Mouse (Mus musculus) midbrain, embryonic 11.5 days (tissue): ENCODE data around the gene Dusp15. TPM values are rescaled to one million over a fixed set of nuclear protein-coding genes. Genes with fewer than 3 reads are reported as not detected.
A peak's percentile ranks its signal among the peaks of the same experiment; 100 is the strongest.

Experiments
- ATAC-seq: fragments of 200-750 bp; cut with Nextera tagmentation; 2 replicates; pipeline ENCODE4 v1.8.0; 2017; ENCODE audit warnings: moderate TSS enrichment, moderate library complexity; ENCODE audit not compliant: low FRiP score
- DNase-seq: peaks from one replicate; pipeline ENCODE4 v3.0.0; 2015; ENCODE audit warnings: low spot score; ENCODE audit errors: missing footprints
- H3K27ac ChIP-seq: fragments of 300-500 bp; sonication (generic); 2 replicates; pipeline ENCODE4 v1.5.1; 2014; ENCODE audit warnings: low read depth, low read length
- H3K27me3 ChIP-seq: fragments of 300-500 bp; sonication (generic); 2 replicates; pipeline ENCODE4 v1.6.1; 2014; ENCODE audit warnings: mild to moderate bottlenecking, low read length, moderate library complexity, mixed read lengths; ENCODE audit not compliant: control insufficient read depth, insufficient read depth
- H3K36me3 ChIP-seq: fragments of 300-500 bp; sonication (generic); 2 replicates; pipeline ENCODE4 v1.6.1; 2014; ENCODE audit warnings: mild to moderate bottlenecking, low read length, moderate library complexity, mixed read lengths; ENCODE audit not compliant: control insufficient read depth, insufficient read depth
- H3K4me1 ChIP-seq: fragments of 300-500 bp; sonication (generic); 2 replicates; pipeline ENCODE4 v1.6.1; 2014; ENCODE audit warnings: low read length; ENCODE audit not compliant: control insufficient read depth, insufficient read depth
- H3K4me2 ChIP-seq: fragments of 300-500 bp; sonication (generic); 2 replicates; pipeline ENCODE4 v1.6.1; 2014; ENCODE audit warnings: mild to moderate bottlenecking, moderate library complexity
- H3K4me3 ChIP-seq: fragments of 300-500 bp; sonication (generic); 2 replicates; pipeline ENCODE4 v1.5.1; 2014; ENCODE audit warnings: low read depth, low read length
- H3K9ac ChIP-seq: fragments of 300-500 bp; sonication (generic); 2 replicates; pipeline ENCODE4 v1.6.1; 2014; ENCODE audit warnings: low read length
- H3K9me3 ChIP-seq: fragments of 300-500 bp; sonication (generic); 2 replicates; pipeline ENCODE4 v1.6.1; 2016; ENCODE audit warnings: low read length; ENCODE audit not compliant: control insufficient read depth
- WGBS: fragments of 180-500 bp; shearing (Covaris S2); extraction: QIAGEN DNeasy Blood & Tissue Kit; methylation state at CpG from one replicate; pipeline ENCODE4 v1.1.7; 2014; 5-methylcytosine and 5-hydroxymethylcytosine counted together
- polyA plus RNA-seq: library from polyadenylated mRNA; unstranded; fragments of >200 nt; fragmentation: Nextera tagmentation; extraction: Ambion mirVana; gene quantifications from 2 replicates; pipeline ENCODE4 v1.2.1, GENCODE M21; 2014

Dusp15 gene
- polyA plus RNA-seq, 1 experiment from 2014 or later: 0.89 TPM

GRCm38 (mm10) chr2:152904127-152904643 lies 47.3 kb downstream of the Dusp15 start:
- WGBS: 74% methylated on average over 5 of the region's 5 CpGs
- Histone ChIP-seq H3K4me2 (no peak overlapping the region), H3K4me3 (no peak overlapping the region), H3K4me1 (peaks cover 8% of the 10 kb centered on the region; the same call in 1 of the 2 replicates), H3K9me3 (no peaks in the 10 kb centered on the region), H3K36me3 (no peaks in the 10 kb centered on the region), H3K27me3 (no peaks in the 10 kb centered on the region), H3K27ac (no peak overlapping the region), H3K9ac (no peak overlapping the region)
- DNase-seq (no peak), ATAC-seq (no peak)

- H3K4me2 ChIP-seq: no peak overlapping the region
- 81% methylated on average over 4 of the region's 4 CpGs for WGBS
- no peak for DNase-seq
- no peaks in the 10 kb centered on the region for H3K9me3 ChIP-seq
- ATAC-seq: no peak
- peaks cover 8% of the 10 kb centered on the region; the same call in 1 of the 2 replicates for H3K4me1 ChIP-seq
- H3K27me3 ChIP-seq: no peaks in the 10 kb centered on the region
- no peak overlapping the region for H3K4me3 ChIP-seq
- no peak overlapping the region for H3K9ac ChIP-seq
- no peaks in the 10 kb centered on the region for H3K36me3 ChIP-seq
- H3K27ac ChIP-seq: no peak overlapping the region
These were observed 47.9 kb downstream of the Dusp15 start for GRCm38 (mm10) chr2:152903586-152903985.

GRCm38 (mm10) chr2:152902658-152903057 lies 48.8 kb downstream of the Dusp15 start:
- DNase-seq (peak; percentile 87), ATAC-seq (no peak)
- no peak overlapping the region for H3K4me2 ChIP-seq
- H3K36me3 ChIP-seq: no peaks in the 10 kb centered on the region
- H3K27me3 ChIP-seq: no peaks in the 10 kb centered on the region
- no peak overlapping the region for H3K9ac ChIP-seq
- peaks cover 8% of the 10 kb centered on the region; the same call in 1 of the 2 replicates for H3K4me1 ChIP-seq
- no peaks in the 10 kb centered on the region for H3K9me3 ChIP-seq
- no peak overlapping the region for H3K4me3 ChIP-seq
- H3K27ac ChIP-seq: no peak overlapping the region
- 20% methylated on average over 3 of the region's 3 CpGs for WGBS

GRCm38 (mm10) chr2:152901296-152901695 lies 50.2 kb downstream of the Dusp15 start:
- no peaks in the 10 kb centered on the region for H3K36me3 ChIP-seq
- DNase-seq: no peak
- H3K4me1 ChIP-seq: peaks cover 4% of the 10 kb centered on the region; the same call in 1 of the 2 replicates
- ATAC-seq: no peak
- no peaks in the 10 kb centered on the region for H3K9me3 ChIP-seq
- H3K4me3 ChIP-seq: no peak overlapping the region
- H3K27me3 ChIP-seq: no peaks in the 10 kb centered on the region
- no peak overlapping the region for H3K4me2 ChIP-seq
- no peak overlapping the region for H3K9ac ChIP-seq
- no peak overlapping the region for H3K27ac ChIP-seq
- 92% methylated on average over 15 of the region's 15 CpGs for WGBS

- WGBS: 76% methylated on average over 6 of the region's 6 CpGs
- no peak overlapping the region for H3K4me3 ChIP-seq
- no peaks in the 10 kb centered on the region for H3K27me3 ChIP-seq
- no peak overlapping the region for H3K9ac ChIP-seq
- H3K36me3 ChIP-seq: peaks cover 7% of the 10 kb centered on the region
- H3K9me3 ChIP-seq: no peaks in the 10 kb centered on the region
- DNase-seq (no peak), ATAC-seq (no peak)
- H3K27ac ChIP-seq: no peak overlapping the region
- peaks cover 4% of the 10 kb centered on the region; the same call in 1 of the 2 replicates for H3K4me1 ChIP-seq
- H3K4me2 ChIP-seq: no peak overlapping the region
These were observed 52.5 kb downstream of the Dusp15 start for GRCm38 (mm10) chr2:152899011-152899410.

- H3K9ac ChIP-seq: no peak overlapping the region
- no peaks in the 10 kb centered on the region for H3K27me3 ChIP-seq
- DNase-seq: no peak
- ATAC-seq: no peak
- H3K4me3 ChIP-seq: no peak overlapping the region
- H3K36me3 ChIP-seq: peaks cover 26% of the 10 kb centered on the region
- H3K9me3 ChIP-seq: no peaks in the 10 kb centered on the region
- H3K4me1 ChIP-seq: no peaks in the 10 kb centered on the region
- no peak overlapping the region for H3K27ac ChIP-seq
- 82% methylated on average over 3 of the region's 3 CpGs for WGBS
- no peak overlapping the region for H3K4me2 ChIP-seq
These were observed 54.6 kb downstream of the Dusp15 start for GRCm38 (mm10) chr2:152896926-152897325.

GRCm38 (mm10) chr2:152895834-152896233 lies 55.7 kb downstream of the Dusp15 start:
- Histone ChIP-seq H3K9ac (no peak overlapping the region), H3K36me3 (peaks cover 34% of the 10 kb centered on the region), H3K4me3 (no peak overlapping the region), H3K4me1 (no peaks in the 10 kb centered on the region), H3K27ac (no peak overlapping the region), H3K9me3 (no peaks in the 10 kb centered on the region), H3K27me3 (no peaks in the 10 kb centered on the region), H3K4me2 (no peak overlapping the region)
- WGBS: 92% methylated on average over 9 of the region's 9 CpGs
- DNase-seq: no peak
- ATAC-seq: no peak

Other genes with a start within 250 kb of the Dusp15 start
- 66.0 and 70.7 TPM in 2 replicates for gene Id1, start 215.4 kb downstream of the Dusp15 start, polyA plus RNA-seq
- gene Cox4i2, start 197.5 kb downstream of the Dusp15 start, polyA plus RNA-seq: 2.8 and 3.7 TPM in 2 replicates
- gene Bcl2l1, start 120.0 kb downstream of the Dusp15 start, polyA plus RNA-seq: 120 and 125 TPM in 2 replicates
- 166 and 187 TPM in 2 replicates for gene Tpx2, start 103.7 kb downstream of the Dusp15 start, polyA plus RNA-seq
- gene Mylk2, start 40.3 kb downstream of the Dusp15 start, polyA plus RNA-seq: not detected in 2 replicates
- gene Foxs1, start 18.5 kb downstream of the Dusp15 start, polyA plus RNA-seq: 2.1 and 2.6 TPM in 2 replicates
- 1.1 and 2.0 TPM in 2 replicates for gene Ttll9, start 10.8 kb upstream of the Dusp15 start, polyA plus RNA-seq
- gene Pdrg1, start 63.7 kb upstream of the Dusp15 start, polyA plus RNA-seq: 83.9 and 88.7 TPM in 2 replicates
- 0.40 and 0.52 TPM in 2 replicates for gene Xkr7, start 80.2 kb upstream of the Dusp15 start, polyA plus RNA-seq
- 1.2 and 2.1 TPM in 2 replicates for gene Ccm2l, start 114.3 kb upstream of the Dusp15 start, polyA plus RNA-seq
- 2.4 and 2.5 TPM in 2 replicates for gene Hck, start 156.8 kb upstream of the Dusp15 start, polyA plus RNA-seq
- gene Tm9sf4, start 209.6 kb upstream of the Dusp15 start, polyA plus RNA-seq: 80.9 and 85.9 TPM in 2 replicates